Mouse (Mus musculus) heart, embryonic 16.5 days (tissue): ENCODE results near the gene Glra1. TPM values are rescaled to one million over a fixed set of nuclear protein-coding genes. Genes with fewer than 3 reads are reported as not detected.

ENCODE experiments used
- ATAC-seq: fragments of 200-750 bp; cut with Nextera tagmentation; replicated peaks from 2 replicates; pipeline ENCODE4 v1.8.0; 2017; ENCODE audit warnings: moderate number of reproducible peaks; ENCODE audit not compliant: insufficient read depth, low FRiP score; ENCODE audit errors: extremely low read depth
- H3K27ac ChIP-seq: fragments of 300-500 bp; sonication (generic); 2 replicates; pipeline ENCODE4 v1.5.1; 2014; ENCODE audit warnings: mild to moderate bottlenecking, low read length, control low read depth, moderate library complexity
- H3K27me3 ChIP-seq: fragments of 300-500 bp; sonication (generic); 2 replicates; pipeline ENCODE4 v1.6.1; 2014; ENCODE audit warnings: low read length, mixed read lengths; ENCODE audit not compliant: control insufficient read depth, insufficient read depth
- H3K36me3 ChIP-seq: fragments of 300-500 bp; sonication (generic); 2 replicates; pipeline ENCODE4 v1.6.1; 2014; ENCODE audit not compliant: control insufficient read depth, insufficient read depth
- H3K4me1 ChIP-seq: fragments of 300-500 bp; sonication (generic); 2 replicates; pipeline ENCODE4 v1.6.1; 2014; ENCODE audit warnings: low read length, mixed read lengths; ENCODE audit not compliant: control insufficient read depth, insufficient read depth
- H3K4me2 ChIP-seq: fragments of 300-500 bp; sonication (generic); 2 replicates; pipeline ENCODE4 v1.6.1; 2014; ENCODE audit warnings: low read depth, mild to moderate bottlenecking, control low read depth, low read length
- H3K4me3 ChIP-seq: fragments of 300-500 bp; sonication (generic); 2 replicates; pipeline ENCODE4 v1.5.1; 2014; ENCODE audit warnings: mild to moderate bottlenecking, control low read depth, low read length
- H3K9ac ChIP-seq: fragments of 300-500 bp; sonication (generic); 2 replicates; pipeline ENCODE4 v1.6.1; 2014; ENCODE audit warnings: low read length, control low read depth
- H3K9me3 ChIP-seq: fragments of 300-500 bp; sonication (generic); replicated peaks from 2 replicates; pipeline ENCODE4 v1.6.1; 2016; ENCODE audit warnings: low read length; ENCODE audit not compliant: control insufficient read depth
- WGBS: fragments of 180-500 bp; shearing (Covaris S2); extraction: QIAGEN DNeasy Blood & Tissue Kit; methylation state at CpG from one replicate; pipeline ENCODE4 v1.1.7; 2014; 5-methylcytosine and 5-hydroxymethylcytosine counted together
- polyA plus RNA-seq: library from polyadenylated mRNA; unstranded; fragments of >200 nt; fragmentation: Nextera tagmentation; extraction: Ambion mirVana; gene quantifications from 2 replicates; pipeline ENCODE4 v1.2.1, GENCODE M21; 2015

Gene Glra1
- polyA plus RNA-seq, 1 experiment from 2014 or later: not detected

GRCm38 (mm10) chr11:55591194-55591593 is 16.8 kb downstream of the Glra1 start:
- ATAC-seq: no peak
- H3K27me3 ChIP-seq: no peaks in the 10 kb centered on the region
- H3K4me2 ChIP-seq: no peak overlapping the region
- H3K27ac ChIP-seq: no peak overlapping the region
- WGBS: 46% methylated on average over 2 of the region's 2 CpGs
- no peaks in the 10 kb centered on the region for H3K9me3 ChIP-seq
- H3K36me3 ChIP-seq: no peaks in the 10 kb centered on the region
- no peaks in the 10 kb centered on the region for H3K4me1 ChIP-seq
- no peak overlapping the region for H3K9ac ChIP-seq
- H3K4me3 ChIP-seq: no peak overlapping the region

- H3K4me1 ChIP-seq: no peaks in the 10 kb centered on the region
- no peak overlapping the region for H3K9ac ChIP-seq
- no peaks in the 10 kb centered on the region for H3K9me3 ChIP-seq
- WGBS: 77% methylated on average over 9 of the region's 9 CpGs
- no peak for ATAC-seq
- no peaks in the 10 kb centered on the region for H3K36me3 ChIP-seq
- no peak overlapping the region for H3K27ac ChIP-seq
- H3K4me2 ChIP-seq: no peak overlapping the region
- H3K27me3 ChIP-seq: no peaks in the 10 kb centered on the region
- H3K4me3 ChIP-seq: no peak overlapping the region
Measured at GRCm38 (mm10) chr11:55589376-55590167, 18.4 kb downstream of the Glra1 start.

GRCm38 (mm10) chr11:55574397-55574796 is 33.6 kb downstream of the Glra1 start:
- Histone ChIP-seq H3K4me1 (no peaks in the 10 kb centered on the region; the same call in 1 of the 2 replicates), H3K9ac (no peak overlapping the region), H3K9me3 (no peaks in the 10 kb centered on the region), H3K4me3 (no peak overlapping the region), H3K27me3 (no peaks in the 10 kb centered on the region), H3K27ac (no peak overlapping the region), H3K36me3 (no peaks in the 10 kb centered on the region), H3K4me2 (no peak overlapping the region)
- no peak for ATAC-seq
- WGBS: 58% methylated on average over 2 of the region's 2 CpGs

GRCm38 (mm10) chr11:55571144-55571543 is 36.9 kb downstream of the Glra1 start:
- 26% methylated on average over 2 of the region's 2 CpGs for WGBS
- Histone ChIP-seq H3K27ac (no peak overlapping the region), H3K9me3 (no peaks in the 10 kb centered on the region), H3K36me3 (no peaks in the 10 kb centered on the region), H3K4me1 (no peaks in the 10 kb centered on the region; the same call in 1 of the 2 replicates), H3K9ac (no peak overlapping the region), H3K4me3 (no peak overlapping the region), H3K4me2 (no peak overlapping the region), H3K27me3 (no peaks in the 10 kb centered on the region)
- no peak for ATAC-seq

- H3K27ac ChIP-seq: no peak overlapping the region
- WGBS: 60% methylated on average over 9 of the region's 9 CpGs
- ATAC-seq: no peak
Measured at GRCm38 (mm10) chr11:55566309-55567099, 41.5 kb downstream of the Glra1 start.

DNA sequence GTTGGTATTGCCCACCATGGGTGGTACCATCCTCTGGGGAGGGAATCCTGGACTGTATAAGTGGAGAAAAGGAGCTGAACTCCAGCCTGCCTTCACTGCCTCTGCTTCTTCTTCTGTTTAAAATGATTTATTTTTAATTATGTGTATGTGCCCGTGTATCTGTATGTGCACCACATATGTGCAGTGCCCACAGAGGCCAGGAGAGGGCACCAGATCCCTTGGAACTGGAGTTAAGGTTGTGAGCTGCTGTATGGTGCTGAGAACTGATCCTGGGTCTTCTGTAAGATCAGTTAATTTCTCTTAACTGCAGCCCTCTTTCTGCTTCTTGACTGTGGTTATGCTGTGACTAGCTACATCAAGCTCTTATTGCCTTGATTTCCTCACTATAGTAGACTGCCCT is 62.3 kb downstream of the Glra1 start:
- no peak for ATAC-seq
- H3K36me3 ChIP-seq: no peaks in the 10 kb centered on the region
- no peak overlapping the region for H3K27ac ChIP-seq
- H3K4me2 ChIP-seq: no peak overlapping the region
- H3K27me3 ChIP-seq: no peaks in the 10 kb centered on the region
- no peak overlapping the region for H3K9ac ChIP-seq
- H3K9me3 ChIP-seq: peaks cover 4% of the 10 kb centered on the region; the same call in 1 of the 2 replicates
- no peak overlapping the region for H3K4me3 ChIP-seq
- WGBS: 67% methylated on average over 1 of the region's 1 CpGs
- H3K4me1 ChIP-seq: peaks cover 2% of the 10 kb centered on the region; the same call in 1 of the 2 replicates

More at GRCm38 (mm10) chr11:55566309-55567099, 41.5 kb downstream of the Glra1 start:
- Histone ChIP-seq H3K4me1 (no peaks in the 10 kb centered on the region), H3K9ac (no peak overlapping the region), H3K4me3 (no peak overlapping the region), H3K36me3 (no peaks in the 10 kb centered on the region), H3K4me2 (no peak overlapping the region), H3K9me3 (no peaks in the 10 kb centered on the region), H3K27me3 (no peaks in the 10 kb centered on the region)

DNA sequence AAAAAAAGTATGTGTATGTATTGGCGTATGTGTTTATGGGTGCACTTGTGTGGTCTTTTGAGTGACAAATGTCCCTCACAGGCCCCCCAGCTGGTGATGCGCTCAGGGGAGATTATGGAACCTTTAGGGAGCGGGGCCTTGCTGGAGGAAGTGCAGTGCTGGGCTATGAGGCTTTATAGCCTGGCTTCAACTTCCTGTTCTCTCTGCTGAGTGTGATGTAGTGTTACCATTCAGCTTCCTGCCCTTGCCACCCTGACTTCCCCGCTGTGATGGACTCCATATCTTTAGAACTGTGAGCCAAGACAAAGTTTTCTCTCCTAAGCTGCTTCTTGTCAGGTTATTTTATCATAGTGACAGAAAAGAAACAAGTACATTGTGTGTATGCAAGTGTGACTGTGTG is 65.3 kb downstream of the Glra1 start:
- WGBS: 60% methylated on average over 4 of the region's 4 CpGs
- no peaks in the 10 kb centered on the region for H3K36me3 ChIP-seq
- no peaks in the 10 kb centered on the region for H3K27me3 ChIP-seq
- ATAC-seq: no peak
- no peak overlapping the region for H3K27ac ChIP-seq
- no peak overlapping the region for H3K4me3 ChIP-seq
- H3K9me3 ChIP-seq: peaks cover 4% of the 10 kb centered on the region; the same call in 1 of the 2 replicates
- peaks cover 2% of the 10 kb centered on the region; the same call in 1 of the 2 replicates for H3K4me1 ChIP-seq
- H3K9ac ChIP-seq: no peak overlapping the region
- no peak overlapping the region for H3K4me2 ChIP-seq

GRCm38 (mm10) chr11:55542128-55542527 is 65.9 kb downstream of the Glra1 start:
- no peak for ATAC-seq
- Histone ChIP-seq H3K9ac (no peak overlapping the region), H3K36me3 (no peaks in the 10 kb centered on the region), H3K27me3 (no peaks in the 10 kb centered on the region), H3K27ac (no peak overlapping the region), H3K4me3 (no peak overlapping the region), H3K4me2 (no peak overlapping the region), H3K4me1 (peaks cover 2% of the 10 kb centered on the region; the same call in 1 of the 2 replicates), H3K9me3 (peaks cover 4% of the 10 kb centered on the region; the same call in 1 of the 2 replicates)
- WGBS: 26% methylated on average over 7 of the region's 7 CpGs

- H3K36me3 ChIP-seq: no peaks in the 10 kb centered on the region
- H3K4me1 ChIP-seq: 0 out of 2 replicates have a peak, but pooled peaks cover 2% of the 10 kb centered on the region
- 30% methylated on average over 2 of the region's 2 CpGs for whole genome bisulfite sequencing
- H3K9me3 ChIP-seq: no peaks in the 10 kb centered on the region
- no peak overlapping the region for H3K9ac ChIP-seq
- no peak overlapping the region for H3K27ac ChIP-seq
- no peak for ATAC-seq
- no peak overlapping the region for H3K4me3 ChIP-seq
- H3K4me2 ChIP-seq: no peak overlapping the region
- H3K27me3 ChIP-seq: no peaks in the 10 kb centered on the region
Measured at GRCm38 (mm10) chr11:55534766-55535165, 73.2 kb downstream of the Glra1 start.
